Mouse (Mus musculus) forebrain, embryonic 10.5 days (tissue): ENCODE measurements around the gene Gm49405. TPM values are rescaled to one million over a fixed set of nuclear protein-coding genes. Genes with fewer than 3 reads are reported as not detected.

Source experiments
- DNase-seq: peaks from one replicate; pipeline ENCODE4 v3.0.0-alpha.2; 2017; ENCODE audit warnings: low spot score; ENCODE audit errors: extremely low spot score
- H3K27ac ChIP-seq: fragments of 300-500 bp; sonication (generic); 2 replicates; pipeline ENCODE4 v1.5.1; 2016; ENCODE audit warnings: mild to moderate bottlenecking
- H3K27me3 ChIP-seq: fragments of 300-500 bp; sonication (generic); 2 replicates; pipeline ENCODE4 v1.6.1; 2016; ENCODE audit warnings: mild to moderate bottlenecking; ENCODE audit not compliant: poor library complexity, severe bottlenecking
- H3K36me3 ChIP-seq: fragments of 300-500 bp; sonication (generic); replicated peaks from 2 replicates; pipeline ENCODE4 v1.6.1; 2016; ENCODE audit warnings: mild to moderate bottlenecking, moderate library complexity
- H3K4me1 ChIP-seq: fragments of 300-500 bp; sonication (generic); 2 replicates; pipeline ENCODE4 v1.6.1; 2016
- H3K4me3 ChIP-seq: fragments of 300-500 bp; sonication (generic); 2 replicates; pipeline ENCODE4 v1.5.1; 2016; ENCODE audit warnings: mild to moderate bottlenecking, moderate library complexity
- H3K9me3 ChIP-seq: fragments of 300-500 bp; sonication (generic); 2 replicates; pipeline ENCODE4 v1.6.1; 2016; ENCODE audit warnings: mild to moderate bottlenecking, moderate library complexity
- WGBS: fragments of 180-500 bp; shearing (Covaris S2); methylation state at CpG from one replicate; pipeline ENCODE4 v1.1.7; 2016; 5-methylcytosine and 5-hydroxymethylcytosine counted together
- polyA plus RNA-seq: library from polyadenylated mRNA; unstranded; fragments of >200 nt; fragmentation: Nextera tagmentation; extraction: Ambion mirVana; gene quantifications from 2 replicates; pipeline ENCODE4 v1.2.1, GENCODE M21; 2016

Gm49405 gene
- polyA plus RNA-seq, 1 experiment from 2014 or later: 2.8 TPM

- WGBS: 84% methylated on average over 12 of the region's 12 CpGs
- H3K27ac ChIP-seq: no peak overlapping the region
- DNase-seq: no peak
These were observed 3.2 kb downstream of the Gm49405 start for GRCm38 (mm10) chr19:4003641-4004040.

GRCm38 (mm10) chr19:4004331-4004730 is 3.9 kb downstream of the Gm49405 start:
- 91% methylated on average over 15 of the region's 15 CpGs for WGBS
- Histone ChIP-seq H3K27ac (no peak overlapping the region), H3K27me3 (no peaks in the 10 kb centered on the region), H3K4me3 (no peak overlapping the region), H3K36me3 (peaks cover 48% of the 10 kb centered on the region), H3K9me3 (no peaks in the 10 kb centered on the region), H3K4me1 (peaks cover 22% of the 10 kb centered on the region)
- no peak for DNase-seq

More at GRCm38 (mm10) chr19:4003641-4004040, 3.2 kb downstream of the Gm49405 start:
- no peaks in the 10 kb centered on the region for H3K9me3 ChIP-seq
- H3K36me3 ChIP-seq: peaks cover 41% of the 10 kb centered on the region
- H3K4me3 ChIP-seq: no peak overlapping the region
- 0 out of 2 replicates have a peak, but pooled peaks cover 3% of the 10 kb centered on the region for H3K27me3 ChIP-seq
- H3K4me1 ChIP-seq: peaks cover 24% of the 10 kb centered on the region

- no peak overlapping the region for H3K27ac ChIP-seq
- 93% methylated on average over 9 of the region's 9 CpGs for WGBS
- no peaks in the 10 kb centered on the region for H3K9me3 ChIP-seq
- no peaks in the 10 kb centered on the region for H3K27me3 ChIP-seq
- peaks cover 55% of the 10 kb centered on the region for H3K36me3 ChIP-seq
- H3K4me1 ChIP-seq: peaks cover 15% of the 10 kb centered on the region
- DNase-seq: no peak
- no peak overlapping the region for H3K4me3 ChIP-seq
These were observed 4.7 kb downstream of the Gm49405 start for GRCm38 (mm10) chr19:4005091-4005490.

GRCm38 (mm10) chr19:4005971-4006370 is 5.5 kb downstream of the Gm49405 start:
- Histone ChIP-seq H3K36me3 (peaks cover 61% of the 10 kb centered on the region), H3K9me3 (no peaks in the 10 kb centered on the region), H3K27ac (no peak overlapping the region), H3K27me3 (no peaks in the 10 kb centered on the region), H3K4me3 (no peak overlapping the region), H3K4me1 (peaks cover 10% of the 10 kb centered on the region)
- no peak for DNase-seq
- 94% methylated on average over 8 of the region's 8 CpGs for WGBS

GRCm38 (mm10) chr19:4011086-4011485 is 10.7 kb downstream of the Gm49405 start:
- 94% methylated on average over 5 of the region's 5 CpGs for WGBS
- no peak overlapping the region for H3K27ac ChIP-seq
- peak overlapping the region; percentile 93; the same call in 1 of the 2 replicates for H3K4me3 ChIP-seq
- no peaks in the 10 kb centered on the region for H3K27me3 ChIP-seq
- DNase-seq: no peak
- peaks cover 31% of the 10 kb centered on the region for H3K4me1 ChIP-seq
- peaks cover 46% of the 10 kb centered on the region for H3K36me3 ChIP-seq
- no peaks in the 10 kb centered on the region for H3K9me3 ChIP-seq

- no peaks in the 10 kb centered on the region for H3K9me3 ChIP-seq
- H3K4me3 ChIP-seq: peak within 1 kb of the TSS; percentile 93
- H3K4me1 ChIP-seq: peaks cover 31% of the 10 kb centered on the region
- WGBS: under 1% methylated on average over 45 of the region's 45 CpGs
- DNase-seq: peak; percentile 98
- no peaks in the 10 kb centered on the region for H3K27me3 ChIP-seq
- H3K36me3 ChIP-seq: peaks cover 32% of the 10 kb centered on the region
- H3K27ac ChIP-seq: peak within 1 kb of the TSS; percentile 83
These were observed 12.1 kb downstream of the Gm49405 start, which contains the start of gene Ndufv1 for GRCm38 (mm10) chr19:4012432-4013022. Gene Ndufv1, minus strand, starts transcription at chr19:4012806.

GRCm38 (mm10) chr19:4013066-4013465 is 12.6 kb downstream of the Gm49405 start:
- Histone ChIP-seq H3K4me1 (peaks cover 31% of the 10 kb centered on the region), H3K4me3 (peak overlapping the region; percentile 93), H3K27me3 (no peaks in the 10 kb centered on the region), H3K27ac (peak overlapping the region; percentile 83), H3K36me3 (peaks cover 26% of the 10 kb centered on the region), H3K9me3 (no peaks in the 10 kb centered on the region)
- DNase-seq: no peak
- 18% methylated on average over 9 of the region's 9 CpGs for WGBS

- no peak for DNase-seq
- Histone ChIP-seq H3K4me1 (peaks cover 42% of the 10 kb centered on the region), H3K27ac (no peak overlapping the region), H3K27me3 (no peaks in the 10 kb centered on the region), H3K4me3 (no peak overlapping the region), H3K9me3 (no peaks in the 10 kb centered on the region), H3K36me3 (peaks cover 9% of the 10 kb centered on the region)
These were observed 14.4 kb downstream of the Gm49405 start for GRCm38 (mm10) chr19:4014802-4015201.

- H3K4me1 ChIP-seq: peaks cover 42% of the 10 kb centered on the region
- H3K4me3 ChIP-seq: no peak overlapping the region
- H3K36me3 ChIP-seq: peaks cover under 1% of the 10 kb centered on the region
- no peak for DNase-seq
- no peaks in the 10 kb centered on the region for H3K9me3 ChIP-seq
- H3K27me3 ChIP-seq: no peaks in the 10 kb centered on the region
- H3K27ac ChIP-seq: no peak overlapping the region
- 66% methylated on average over 5 of the region's 5 CpGs for WGBS
These were observed 15.2 kb downstream of the Gm49405 start for GRCm38 (mm10) chr19:4015635-4016034.

- H3K4me1 ChIP-seq: peaks cover 29% of the 10 kb centered on the region
- no peaks in the 10 kb centered on the region for H3K27me3 ChIP-seq
- WGBS: 67% methylated on average over 10 of the region's 10 CpGs
These were observed 17.6 kb downstream of the Gm49405 start for GRCm38 (mm10) chr19:4017921-4018587.

GRCm38 (mm10) chr19:4018743-4019583 is 18.5 kb downstream of the Gm49405 start:
- H3K9me3 ChIP-seq: no peaks in the 10 kb centered on the region
- H3K27me3 ChIP-seq: no peaks in the 10 kb centered on the region
- H3K4me3 ChIP-seq: no peak overlapping the region
- H3K27ac ChIP-seq: 0 out of 2 replicates have a peak overlapping the region, but pooled peaks have one; percentile 46
- DNase-seq: peak; percentile 57
- 39% methylated on average over 18 of the region's 18 CpGs for WGBS
- H3K4me1 ChIP-seq: peaks cover 21% of the 10 kb centered on the region
- H3K36me3 ChIP-seq: no peaks in the 10 kb centered on the region

More at GRCm38 (mm10) chr19:4017921-4018587, 17.6 kb downstream of the Gm49405 start:
- DNase-seq: no peak
- Histone ChIP-seq H3K36me3 (no peaks in the 10 kb centered on the region), H3K9me3 (no peaks in the 10 kb centered on the region), H3K27ac (no peak overlapping the region), H3K4me3 (no peak overlapping the region)

GRCm38 (mm10) chr19:4023185-4023584 is 22.8 kb downstream of the Gm49405 start:
- 80% methylated on average over 7 of the region's 7 CpGs for WGBS
- no peak overlapping the region for H3K4me3 ChIP-seq
- no peaks in the 10 kb centered on the region for H3K27me3 ChIP-seq
- H3K27ac ChIP-seq: no peak overlapping the region
- H3K9me3 ChIP-seq: peaks cover 18% of the 10 kb centered on the region
- no peaks in the 10 kb centered on the region for H3K36me3 ChIP-seq
- no peak for DNase-seq
- H3K4me1 ChIP-seq: peaks cover 12% of the 10 kb centered on the region
